Mouse (Mus musculus) megakaryocyte-erythroid progenitor cell, adult 5-6 weeks (primary cell): ENCODE data around the gene Sipa1l1. TPM values are rescaled to one million over a fixed set of nuclear protein-coding genes. Genes with fewer than 3 reads are reported as not detected.

ENCODE experiments used
- ATAC-seq: replicated peaks from 2 replicates; pipeline ENCODE4 v1.8.0; 2016; ENCODE audit warnings: mild to moderate bottlenecking, inconsistent platforms; ENCODE audit not compliant: severe bottlenecking, poor library complexity, low FRiP score, low TSS enrichment
- total RNA-seq, 2 experiments: library from RNA; stranded (forward) in 1 of 2; stranded (reverse) in 1 of 2; fragments of 200-1000, 215-1000 nt in 1 of 2; fragments of >200 nt in 1 of 2; fragmentation: Nextera tagmentation in 1 of 2; gene quantifications; 2 replicates each; pipeline ENCODE4 v1.2.3; 2014 to 2017

Gene Sipa1l1
- total RNA-seq (2014; fragmentation: Nextera tagmentation), result 47.1 and 51.3 TPM in 2 replicates
- 26.9 and 49.6 TPM in 2 replicates for total RNA-seq (2017)

GRCm38 (mm10) chr12:82168820-82169533 lies at the start of gene Sipa1l1:
Gene Sipa1l1, plus strand, starts transcription at chr12:82169320.
- peak; percentile 89 for ATAC-seq

GRCm38 (mm10) chr12:82121947-82122346 lies 47.2 kb upstream of the Sipa1l1 start:
- no peak for ATAC-seq

GRCm38 (mm10) chr12:82122450-82123249 lies 46.5 kb upstream of the Sipa1l1 start:
- no peak for ATAC-seq

- no peak for ATAC-seq
Observed at GRCm38 (mm10) chr12:82126796-82127195, 42.3 kb upstream of the Sipa1l1 start.

- no peak for ATAC-seq
Observed at GRCm38 (mm10) chr12:82139234-82140166, 29.6 kb upstream of the Sipa1l1 start.

GRCm38 (mm10) chr12:82143371-82143770 lies 25.7 kb upstream of the Sipa1l1 start:
- no peak for ATAC-seq

GRCm38 (mm10) chr12:82145173-82145572 lies 23.9 kb upstream of the Sipa1l1 start:
- no peak for ATAC-seq

GRCm38 (mm10) chr12:82147021-82147693 lies 22.0 kb upstream of the Sipa1l1 start:
- ATAC-seq, result no peak

- no peak for ATAC-seq
Observed at GRCm38 (mm10) chr12:82148328-82148930, 20.7 kb upstream of the Sipa1l1 start.

- ATAC-seq, result no peak
Observed at GRCm38 (mm10) chr12:82151019-82151418, 18.1 kb upstream of the Sipa1l1 start.

- no peak for ATAC-seq
Observed at GRCm38 (mm10) chr12:82154527-82154926, 14.6 kb upstream of the Sipa1l1 start.

GRCm38 (mm10) chr12:82158516-82158915 lies 10.6 kb upstream of the Sipa1l1 start:
- ATAC-seq, result no peak

GRCm38 (mm10) chr12:82159372-82159771 lies 9.7 kb upstream of the Sipa1l1 start:
- ATAC-seq, result no peak

GRCm38 (mm10) chr12:82165651-82166050 lies 3.5 kb upstream of the Sipa1l1 start:
- ATAC-seq, result no peak

GRCm38 (mm10) chr12:82166101-82166571 lies 3.0 kb upstream of the Sipa1l1 start:
- ATAC-seq, result no peak

- peak; percentile 46 for ATAC-seq
Observed at GRCm38 (mm10) chr12:82169571-82170431, 681 bp downstream of the Sipa1l1 start.

GRCm38 (mm10) chr12:82170461-82171279 lies 1.6 kb downstream of the Sipa1l1 start:
- no peak for ATAC-seq
